Mouse (Mus musculus) myocyte (in vitro differentiated cells): ENCODE data around the gene Smug1. TPM values are rescaled to one million over a fixed set of nuclear protein-coding genes. Genes with fewer than 3 reads are reported as not detected.
A peak's percentile ranks its signal among the peaks of the same experiment; 100 is the strongest.

Source experiments
- H3K27me3 ChIP-seq: one replicate; pipeline ENCODE4 v1.6.1; 2011; ENCODE audit not compliant: control insufficient read depth, insufficient read depth, insufficient read length
- H3K36me3 ChIP-seq: one replicate; pipeline ENCODE4 v1.6.1; 2011; ENCODE audit not compliant: control insufficient read depth, insufficient read depth
- H3K4me2 ChIP-seq: one replicate; pipeline ENCODE4 v1.6.1; 2011; ENCODE audit warnings: low read depth, control low read depth
- H3K4me3 ChIP-seq: one replicate; pipeline ENCODE4 v1.5.1; 2011; ENCODE audit warnings: mild to moderate bottlenecking, control low read depth, moderate library complexity
- H3K79me2 ChIP-seq: one replicate; pipeline ENCODE4 v1.6.1; 2011; ENCODE audit not compliant: control insufficient read depth, insufficient read depth
- H3ac ChIP-seq: one replicate; pipeline ENCODE4 v1.6.1; 2011; ENCODE audit not compliant: control insufficient read depth, insufficient read length
- CEBPB ChIP-seq: IDR thresholded peaks from 2 replicates; pipeline ENCODE4 v1.6.1; 2011; ENCODE audit warnings: mild to moderate bottlenecking, moderate library complexity; ENCODE audit not compliant: poor library complexity, insufficient read depth, severe bottlenecking
- E2F4 ChIP-seq: IDR thresholded peaks from one replicate; pipeline ENCODE4 v1.6.1; 2011; ENCODE audit warnings: mild to moderate bottlenecking, control low read depth, moderate library complexity; ENCODE audit not compliant: insufficient read depth
- MAX ChIP-seq: IDR thresholded peaks from one replicate; pipeline ENCODE4 v1.6.1; 2011; ENCODE audit warnings: low read depth, mild to moderate bottlenecking, control low read depth
- MYOD1 ChIP-seq, 3 experiments: IDR thresholded peaks; one replicate each; pipeline ENCODE4 v1.6.1; 2011; ENCODE audit warnings: control low read depth in 2 of 3, low read depth in 2 of 3, mild to moderate bottlenecking in 2 of 3, moderate library complexity in 1 of 3; ENCODE audit not compliant: insufficient read length in 2 of 3, control insufficient read depth in 1 of 3
- MYOG ChIP-seq, 3 experiments: IDR thresholded peaks; one replicate each; pipeline ENCODE4 v1.6.1; 2011; ENCODE audit warnings: control low read depth in 2 of 3, low read depth in 2 of 3, mild to moderate bottlenecking in 2 of 3; ENCODE audit not compliant: insufficient read length in 2 of 3, control insufficient read depth in 1 of 3, insufficient read depth in 1 of 3
- POLR2A ChIP-seq: IDR thresholded peaks from one replicate; pipeline ENCODE4 v1.6.1; 2011; ENCODE audit warnings: low read depth, mild to moderate bottlenecking, control low read depth, moderate library complexity; ENCODE audit not compliant: insufficient read length
- POLR2AphosphoS2 ChIP-seq: IDR thresholded peaks from one replicate; pipeline ENCODE4 v1.6.1; 2011; ENCODE audit warnings: low read depth, control low read depth; ENCODE audit not compliant: insufficient read length
- REST ChIP-seq: IDR thresholded peaks from one replicate; pipeline ENCODE4 v1.6.1; 2011; ENCODE audit warnings: mild to moderate bottlenecking, control low read depth, moderate library complexity; ENCODE audit not compliant: insufficient read depth, insufficient read length
- SRF ChIP-seq: IDR thresholded peaks from one replicate; pipeline ENCODE4 v1.6.1; 2011; ENCODE audit warnings: low read depth; ENCODE audit not compliant: control insufficient read depth, insufficient read length
- TCF12 ChIP-seq: IDR thresholded peaks from one replicate; pipeline ENCODE4 v1.6.1; 2011; ENCODE audit warnings: mild to moderate bottlenecking, control low read depth; ENCODE audit not compliant: poor library complexity, insufficient read depth, severe bottlenecking
- TCF3 ChIP-seq: IDR thresholded peaks from one replicate; pipeline ENCODE4 v1.6.1; 2011; ENCODE audit warnings: low read depth, control low read depth; ENCODE audit not compliant: insufficient read length
- USF1 ChIP-seq: IDR thresholded peaks from one replicate; pipeline ENCODE4 v1.6.1; 2011; ENCODE audit warnings: low read depth, mild to moderate bottlenecking, control low read depth, moderate library complexity
- polyA plus RNA-seq: library from polyadenylated mRNA; unstranded; fragments of >200 nt; fragmentation: generic; extraction: Trizol; gene quantifications from one replicate; pipeline ENCODE4 v1.2.1, GENCODE M21; 2012; ENCODE audit warnings: missing spikeins

The Smug1 gene
- polyA plus RNA-seq, 1 experiment = 18.6 TPM

DNA sequence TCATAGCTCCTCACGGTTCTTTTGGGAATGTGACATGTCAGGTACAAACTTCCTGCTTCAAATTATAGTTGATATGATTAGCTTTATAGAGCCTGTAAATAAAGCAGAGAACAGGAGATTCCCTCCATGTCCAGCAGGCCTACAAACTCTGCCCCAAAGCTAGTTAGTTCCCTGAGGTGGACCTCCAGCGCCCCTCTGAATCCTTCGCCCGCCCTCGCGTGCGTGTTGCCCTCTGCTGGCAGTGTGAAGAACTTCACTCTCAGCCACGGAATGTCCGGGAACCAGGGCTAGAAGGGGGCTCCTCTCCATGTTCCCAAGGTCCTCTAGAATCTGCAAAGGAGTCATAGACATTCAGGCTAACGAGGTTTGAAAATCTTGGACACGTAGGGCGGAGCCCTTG lies 11.2 kb upstream of the Smug1 start:
- Histone ChIP-seq H3K79me2 (no peaks in the 10 kb centered on the region), H3K4me3 (no peak overlapping the region), H3ac (no peak overlapping the region), H3K4me2 (peak overlapping the region; percentile 26), H3K36me3 (no peaks in the 10 kb centered on the region), H3K27me3 (no peaks in the 10 kb centered on the region)
- TF ChIP-seq MYOD1 (IDR thresholded peaks at IDR 0.05; ENCODE audit: control insufficient read depth in 1 of 3, insufficient read length in 2 of 3, low read depth in 2 of 3) (no peak), SRF (no peak), USF1 (no peak), TCF12 (no peak), POLR2A (no peak), E2F4 (no peak), TCF3 (no peak), MAX (no peak), POLR2AphosphoS2 (no peak), CEBPB (no peak), MYOG (IDR thresholded peaks at IDR 0.05; ENCODE audit: control insufficient read depth in 1 of 3, insufficient read depth in 1 of 3, insufficient read length in 2 of 3, low read depth in 2 of 3) (no peak), REST (no peak)

DNA sequence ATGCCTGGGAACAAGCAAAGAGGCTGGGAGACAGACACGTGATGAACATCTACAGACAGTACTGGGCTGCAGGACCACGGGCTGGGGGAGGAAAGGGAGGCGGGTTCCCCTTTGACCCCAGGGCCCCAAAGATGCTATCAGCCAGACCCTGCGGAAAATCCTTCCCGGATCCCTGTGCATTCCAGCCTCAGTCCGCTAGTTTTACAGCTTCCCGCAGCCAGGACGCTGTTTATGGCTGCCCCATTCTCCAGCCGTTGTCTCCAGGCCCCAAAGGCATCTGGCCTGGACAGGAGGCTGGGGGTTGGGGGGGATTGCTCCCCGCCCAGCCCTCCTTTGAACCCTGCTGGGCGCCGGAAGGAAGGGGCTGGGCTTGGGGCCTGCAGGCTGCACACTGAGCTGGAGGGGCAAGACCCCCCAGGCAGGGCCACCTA lies 10.7 kb upstream of the Smug1 start:
- TF ChIP-seq POLR2A (no peak), REST (no peak), MYOG (IDR thresholded peaks at IDR 0.05; ENCODE audit: control insufficient read depth in 1 of 3, insufficient read depth in 1 of 3, insufficient read length in 2 of 3, low read depth in 2 of 3) (no peak), TCF3 (no peak), SRF (no peak), E2F4 (no peak), MAX (no peak), MYOD1 (IDR thresholded peaks at IDR 0.05; ENCODE audit: control insufficient read depth in 1 of 3, insufficient read length in 2 of 3, low read depth in 2 of 3) (no peak), CEBPB (no peak), USF1 (no peak), POLR2AphosphoS2 (no peak), TCF12 (no peak)
- Histone ChIP-seq H3K36me3 (no peaks in the 10 kb centered on the region), H3ac (no peak overlapping the region), H3K4me3 (no peak overlapping the region), H3K27me3 (no peaks in the 10 kb centered on the region), H3K4me2 (no peak overlapping the region), H3K79me2 (no peaks in the 10 kb centered on the region)

DNA sequence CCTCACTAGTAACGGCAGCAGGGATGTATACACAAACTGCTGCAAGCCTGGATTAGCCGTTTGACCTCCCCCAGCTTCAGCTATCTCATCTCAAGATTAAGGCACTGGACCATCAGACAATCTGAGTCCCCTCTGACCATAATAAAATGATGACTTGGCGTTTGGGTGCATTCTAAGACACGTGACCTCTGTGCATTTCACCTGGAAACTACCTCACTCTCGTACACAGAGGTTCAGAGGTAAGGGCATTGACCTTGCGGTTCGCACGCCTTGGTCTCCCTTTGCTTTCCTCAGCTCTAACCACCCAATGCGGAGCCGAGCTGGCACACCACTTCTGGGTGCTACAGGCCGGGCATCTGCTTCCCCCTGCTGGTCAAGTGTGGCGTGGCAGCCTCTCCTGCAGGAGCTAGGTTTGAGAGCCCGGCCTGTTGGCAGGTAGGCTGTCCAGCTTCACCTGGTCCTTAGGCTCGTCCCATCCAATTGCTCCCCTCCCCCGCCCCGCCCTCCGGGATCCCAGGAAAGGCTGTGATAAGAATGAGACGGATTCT lies 10.1 kb upstream of the Smug1 start:
- Histone ChIP-seq H3K27me3 (no peaks in the 10 kb centered on the region), H3K4me3 (no peak overlapping the region), H3K4me2 (peak overlapping the region; percentile 85), H3ac (no peak overlapping the region), H3K36me3 (no peaks in the 10 kb centered on the region), H3K79me2 (no peaks in the 10 kb centered on the region)
- TF ChIP-seq TCF3 (no peak), REST (no peak), POLR2AphosphoS2 (no peak), E2F4 (no peak), POLR2A (no peak), MYOG (IDR thresholded peaks at IDR 0.05; ENCODE audit: control insufficient read depth in 1 of 3, insufficient read depth in 1 of 3, insufficient read length in 2 of 3, low read depth in 2 of 3) (peak in 1 of 3 experiments; percentile 14), MAX (no peak), MYOD1 (IDR thresholded peaks at IDR 0.05; ENCODE audit: control insufficient read depth in 1 of 3, insufficient read length in 2 of 3, low read depth in 2 of 3) (peak in 1 of 3 experiments; percentile 2), SRF (no peak), TCF12 (no peak), CEBPB (no peak), USF1 (no peak)

DNA sequence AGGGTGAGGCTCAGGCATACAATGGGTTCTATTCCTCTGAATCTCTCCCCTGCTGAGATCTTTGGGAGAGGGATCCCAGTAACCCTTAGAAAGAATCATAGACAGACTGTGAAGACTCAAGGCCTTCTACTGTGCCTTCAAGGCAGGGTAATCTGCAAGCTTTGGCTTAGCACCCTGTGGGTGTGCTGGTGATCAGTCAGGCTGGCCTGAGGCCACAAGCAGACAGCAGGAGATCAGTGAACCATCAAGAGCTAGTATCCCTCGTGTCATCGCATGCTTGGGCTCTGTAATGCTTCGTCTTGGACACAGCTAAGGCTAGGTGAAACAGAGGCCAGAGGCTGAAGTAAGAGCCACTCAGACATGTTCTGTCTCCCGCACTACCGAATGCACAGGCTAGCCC lies 6.4 kb upstream of the Smug1 start:
- H3K4me3 ChIP-seq = no peak overlapping the region
- no peaks in the 10 kb centered on the region for H3K27me3 ChIP-seq
- no peaks in the 10 kb centered on the region for H3K79me2 ChIP-seq
- TF ChIP-seq MYOD1 (IDR thresholded peaks at IDR 0.05; ENCODE audit: control insufficient read depth in 1 of 3, insufficient read length in 2 of 3, low read depth in 2 of 3) = no peak
- no peak for TF ChIP-seq POLR2AphosphoS2
- no peak for TF ChIP-seq E2F4
- TF ChIP-seq MYOG (IDR thresholded peaks at IDR 0.05; ENCODE audit: control insufficient read depth in 1 of 3, insufficient read depth in 1 of 3, insufficient read length in 2 of 3, low read depth in 2 of 3) = no peak
- no peak for TF ChIP-seq SRF
- no peak for TF ChIP-seq TCF3
- TF ChIP-seq REST = no peak
- no peak for TF ChIP-seq POLR2A
- no peak for TF ChIP-seq TCF12
- no peak for TF ChIP-seq USF1
- no peaks in the 10 kb centered on the region for H3K36me3 ChIP-seq
- H3K4me2 ChIP-seq = no peak overlapping the region
- no peak overlapping the region for H3ac ChIP-seq
